Mouse (Mus musculus): ENCODE data around the gene Tmed2. TPM values are rescaled to one million over a fixed set of nuclear protein-coding genes. Genes with fewer than 3 reads are reported as not detected.
"Not testable (repeated sequence)": the region's sequence is repeated elsewhere in the genome, so short reads cannot be mapped to it uniquely, and the experiment has no call there.

Gene Tmed2
- polyA plus RNA-seq, 1 experiment = 131 TPM

- no peak for TF ChIP-seq TCF12 (IDR thresholded peaks at IDR 0.05; ENCODE audit: insufficient read depth, poor library complexity, severe bottlenecking)
- TF ChIP-seq MYOG (IDR thresholded peaks at IDR 0.05; ENCODE audit: control insufficient read depth in 1 of 3, insufficient read depth in 1 of 3, insufficient read length in 2 of 3, low read depth in 2 of 3) = no peak
- TF ChIP-seq MYOD1 (IDR thresholded peaks at IDR 0.05; ENCODE audit: control insufficient read depth in 1 of 3, insufficient read length in 2 of 3, low read depth in 2 of 3) = no peak
- TF ChIP-seq POLR2AphosphoS2 (IDR thresholded peaks at IDR 0.05; ENCODE audit: insufficient read length, low read depth) = no peak
- TF ChIP-seq E2F4 (IDR thresholded peaks at IDR 0.05; ENCODE audit: insufficient read depth) = no peak
- no peak for TF ChIP-seq TCF3 (IDR thresholded peaks at IDR 0.05; ENCODE audit: insufficient read length, low read depth)
- no peak for TF ChIP-seq POLR2A (IDR thresholded peaks at IDR 0.05; ENCODE audit: insufficient read length, low read depth)
- no peak for TF ChIP-seq REST (IDR thresholded peaks at IDR 0.05; ENCODE audit: insufficient read depth, insufficient read length)
- TF ChIP-seq USF1 (IDR thresholded peaks at IDR 0.05; ENCODE audit: low read depth) = no peak
- no peak for TF ChIP-seq SRF (IDR thresholded peaks at IDR 0.05; ENCODE audit: control insufficient read depth, insufficient read length, low read depth)
- TF ChIP-seq CEBPB (IDR thresholded peaks at IDR 0.05; ENCODE audit: insufficient read depth, poor library complexity, severe bottlenecking) = no peak
- no peak for TF ChIP-seq MAX (IDR thresholded peaks at IDR 0.05; ENCODE audit: low read depth)
- Histone ChIP-seq H3K79me2 (ENCODE audit: control insufficient read depth, insufficient read depth) (peaks cover 56% of the 10 kb centered on the region), H3K4me2 (ENCODE audit: low read depth) (peak overlapping the region; percentile 91), H3K36me3 (ENCODE audit: control insufficient read depth, insufficient read depth) (peaks cover 31% of the 10 kb centered on the region), H3K4me3 (peak overlapping the region; percentile 52), H3ac (ENCODE audit: control insufficient read depth, insufficient read length) (peak overlapping the region; percentile 99), H3K27me3 (ENCODE audit: control insufficient read depth, insufficient read depth, insufficient read length) (no peaks in the 10 kb centered on the region)
Observed at GRCm38 (mm10) chr5:124541602-124541973, 1.1 kb downstream of the Tmed2 start.

DNA sequence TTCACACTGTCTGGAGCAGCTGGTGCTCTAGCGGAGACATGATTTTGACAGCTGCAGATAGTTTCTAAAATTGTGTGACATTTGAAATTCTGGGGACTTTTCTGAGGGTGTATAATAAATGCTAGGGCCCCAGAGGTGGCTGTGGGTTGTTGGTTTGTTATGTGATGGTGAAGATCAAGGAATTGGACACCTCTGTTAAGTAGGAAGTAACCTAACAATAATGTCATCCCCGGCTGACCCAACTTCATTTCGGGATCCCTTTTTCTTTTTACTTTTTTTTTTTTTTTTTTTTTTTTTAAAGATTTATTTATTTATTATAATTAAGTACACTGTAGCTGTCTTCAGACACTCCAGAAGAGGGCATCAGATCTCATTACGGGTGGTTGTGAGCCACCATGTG lies 10.2 kb downstream of the Tmed2 start:
- not testable (repeated sequence) for H3ac ChIP-seq (ENCODE audit: control insufficient read depth, insufficient read length); H3K4me3 ChIP-seq; H3K27me3 ChIP-seq (ENCODE audit: control insufficient read depth, insufficient read depth, insufficient read length); H3K4me2 ChIP-seq (ENCODE audit: low read depth)
- H3K36me3 ChIP-seq (ENCODE audit: control insufficient read depth, insufficient read depth) = peaks cover 31% of the 10 kb centered on the region
- TF ChIP-seq MYOD1 (IDR thresholded peaks at IDR 0.05; ENCODE audit: control insufficient read depth in 1 of 3, insufficient read length in 2 of 3, low read depth in 2 of 3) = peak in 1 of 3 experiments; percentile 9
- H3K79me2 ChIP-seq (ENCODE audit: control insufficient read depth, insufficient read depth) = peaks cover 13% of the 10 kb centered on the region

GRCm38 (mm10) chr5:124551349-124552093 lies 11.0 kb downstream of the Tmed2 start:
- H3K79me2 ChIP-seq (ENCODE audit: control insufficient read depth, insufficient read depth); H3K27me3 ChIP-seq (ENCODE audit: control insufficient read depth, insufficient read depth, insufficient read length): not testable (repeated sequence)
- peaks cover 24% of the 10 kb centered on the region for H3K36me3 ChIP-seq (ENCODE audit: control insufficient read depth, insufficient read depth)
- peak overlapping the region; percentile 26 for H3ac ChIP-seq (ENCODE audit: control insufficient read depth, insufficient read length)
- peak overlapping the region; percentile 54 for H3K4me3 ChIP-seq
- peak overlapping the region; percentile 86 for H3K4me2 ChIP-seq (ENCODE audit: low read depth)

DNA sequence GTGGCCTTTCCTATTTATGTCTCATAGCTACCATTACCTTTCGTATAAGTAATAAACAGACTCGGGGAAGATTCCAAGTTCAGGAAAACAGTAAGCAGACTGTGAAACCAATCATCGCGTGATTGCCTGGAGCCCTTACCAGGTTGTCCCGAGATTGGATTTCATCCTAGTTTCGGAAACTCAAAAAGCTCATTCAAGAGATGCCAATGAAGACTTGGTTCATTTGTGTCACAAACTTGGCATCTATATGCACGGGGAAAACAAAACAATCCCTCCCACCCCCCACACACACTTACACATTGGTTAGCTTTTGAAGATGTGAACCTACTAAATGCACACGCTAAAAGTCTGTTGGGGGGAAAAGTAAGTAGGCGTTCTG lies 11.6 kb downstream of the Tmed2 start:
- H3K4me3 ChIP-seq = peak overlapping the region; percentile 54
- H3ac ChIP-seq (ENCODE audit: control insufficient read depth, insufficient read length) = peak overlapping the region; percentile 26
- H3K27me3 ChIP-seq (ENCODE audit: control insufficient read depth, insufficient read depth, insufficient read length) = no peaks in the 10 kb centered on the region
- peak overlapping the region; percentile 86 for H3K4me2 ChIP-seq (ENCODE audit: low read depth)
- TF ChIP-seq POLR2A (IDR thresholded peaks at IDR 0.05; ENCODE audit: insufficient read length, low read depth) = no peak
- TF ChIP-seq MAX (IDR thresholded peaks at IDR 0.05; ENCODE audit: low read depth) = no peak
- no peak for TF ChIP-seq SRF (IDR thresholded peaks at IDR 0.05; ENCODE audit: control insufficient read depth, insufficient read length, low read depth)
- TF ChIP-seq POLR2AphosphoS2 (IDR thresholded peaks at IDR 0.05; ENCODE audit: insufficient read length, low read depth) = no peak
- TF ChIP-seq CEBPB (IDR thresholded peaks at IDR 0.05; ENCODE audit: insufficient read depth, poor library complexity, severe bottlenecking) = no peak
- no peak for TF ChIP-seq TCF12 (IDR thresholded peaks at IDR 0.05; ENCODE audit: insufficient read depth, poor library complexity, severe bottlenecking)
- TF ChIP-seq REST (IDR thresholded peaks at IDR 0.05; ENCODE audit: insufficient read depth, insufficient read length) = no peak
- no peak for TF ChIP-seq MYOG (IDR thresholded peaks at IDR 0.05; ENCODE audit: control insufficient read depth in 1 of 3, insufficient read depth in 1 of 3, insufficient read length in 2 of 3, low read depth in 2 of 3)
- TF ChIP-seq E2F4 (IDR thresholded peaks at IDR 0.05; ENCODE audit: insufficient read depth) = no peak
- TF ChIP-seq TCF3 (IDR thresholded peaks at IDR 0.05; ENCODE audit: insufficient read length, low read depth) = no peak
- TF ChIP-seq USF1 (IDR thresholded peaks at IDR 0.05; ENCODE audit: low read depth) = no peak
- no peaks in the 10 kb centered on the region for H3K79me2 ChIP-seq (ENCODE audit: control insufficient read depth, insufficient read depth)
- peaks cover 20% of the 10 kb centered on the region for H3K36me3 ChIP-seq (ENCODE audit: control insufficient read depth, insufficient read depth)

GRCm38 (mm10) chr5:124552558-124553307 lies 12.2 kb downstream of the Tmed2 start, which contains the start of gene Ddx55:
Gene Ddx55 (plus strand): TSS chr5:124552864.
- peaks cover 16% of the 10 kb centered on the region for H3K36me3 ChIP-seq (ENCODE audit: control insufficient read depth, insufficient read depth)
- peak; percentile 84 for TF ChIP-seq POLR2AphosphoS2 (IDR thresholded peaks at IDR 0.05; ENCODE audit: insufficient read length, low read depth)
- peak; percentile 83 for TF ChIP-seq POLR2A (IDR thresholded peaks at IDR 0.05; ENCODE audit: insufficient read length, low read depth)
- peak; percentile 57 for TF ChIP-seq USF1 (IDR thresholded peaks at IDR 0.05; ENCODE audit: low read depth)
- no peak for TF ChIP-seq MYOG (IDR thresholded peaks at IDR 0.05; ENCODE audit: control insufficient read depth in 1 of 3, insufficient read depth in 1 of 3, insufficient read length in 2 of 3, low read depth in 2 of 3)
- TF ChIP-seq MYOD1 (IDR thresholded peaks at IDR 0.05; ENCODE audit: control insufficient read depth in 1 of 3, insufficient read length in 2 of 3, low read depth in 2 of 3) = no peak

More at GRCm38 (mm10) chr5:124552558-124553307, 12.2 kb downstream of the Tmed2 start, which contains the start of gene Ddx55:
- Histone ChIP-seq H3K27me3 (ENCODE audit: control insufficient read depth, insufficient read depth, insufficient read length) (no peaks in the 10 kb centered on the region), H3K4me3 (peak within 1 kb of the TSS; percentile 54), H3ac (ENCODE audit: control insufficient read depth, insufficient read length) (peak within 1 kb of the TSS; percentile 26), H3K4me2 (ENCODE audit: low read depth) (peak within 1 kb of the TSS; percentile 86), H3K79me2 (ENCODE audit: control insufficient read depth, insufficient read depth) (no peaks in the 10 kb centered on the region)

Measured in myocyte (in vitro differentiated cells).